Mouse (Mus musculus) cerebellum, postnatal 4 days (tissue): ENCODE results near the gene Cyp2d11.
A peak's percentile ranks its signal among the peaks of the same experiment; 100 is the strongest.
"Not testable (repeated sequence)": the region's sequence is repeated elsewhere in the genome, so short reads cannot be mapped to it uniquely, and the experiment has no call there.

Experiments
- DNase-seq, 2 experiments: peaks; one replicate each; pipeline ENCODE4 v3.0.0; 2022; ENCODE audit warnings: low spot score in 2 of 2, mixed read lengths in 1 of 2

The Cyp2d11 gene

DNA sequence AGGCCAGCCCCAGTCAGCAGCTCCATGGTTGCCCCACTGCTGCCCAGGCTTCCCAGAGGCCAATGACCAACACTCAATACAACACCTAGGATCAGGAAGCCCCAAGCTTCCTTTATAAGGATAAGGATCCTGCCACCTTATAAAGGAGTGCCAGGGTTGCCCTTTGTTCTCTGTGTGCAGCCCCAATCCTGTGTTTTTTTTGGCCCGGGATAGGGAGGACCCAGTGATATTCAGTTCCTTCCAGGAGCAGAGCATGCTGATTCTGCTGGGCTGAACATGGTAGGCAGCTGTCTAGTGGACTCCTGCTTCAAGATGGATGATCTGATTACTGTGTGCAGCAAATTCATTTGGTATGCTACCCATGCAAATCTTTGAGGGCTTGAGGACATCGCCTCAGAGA is at the start of gene Cyp2d11:
Gene Cyp2d11 (minus strand): TSS at position 101 of the 400 bp plus-strand sequence.
- DNase-seq = not testable (repeated sequence)

DNA sequence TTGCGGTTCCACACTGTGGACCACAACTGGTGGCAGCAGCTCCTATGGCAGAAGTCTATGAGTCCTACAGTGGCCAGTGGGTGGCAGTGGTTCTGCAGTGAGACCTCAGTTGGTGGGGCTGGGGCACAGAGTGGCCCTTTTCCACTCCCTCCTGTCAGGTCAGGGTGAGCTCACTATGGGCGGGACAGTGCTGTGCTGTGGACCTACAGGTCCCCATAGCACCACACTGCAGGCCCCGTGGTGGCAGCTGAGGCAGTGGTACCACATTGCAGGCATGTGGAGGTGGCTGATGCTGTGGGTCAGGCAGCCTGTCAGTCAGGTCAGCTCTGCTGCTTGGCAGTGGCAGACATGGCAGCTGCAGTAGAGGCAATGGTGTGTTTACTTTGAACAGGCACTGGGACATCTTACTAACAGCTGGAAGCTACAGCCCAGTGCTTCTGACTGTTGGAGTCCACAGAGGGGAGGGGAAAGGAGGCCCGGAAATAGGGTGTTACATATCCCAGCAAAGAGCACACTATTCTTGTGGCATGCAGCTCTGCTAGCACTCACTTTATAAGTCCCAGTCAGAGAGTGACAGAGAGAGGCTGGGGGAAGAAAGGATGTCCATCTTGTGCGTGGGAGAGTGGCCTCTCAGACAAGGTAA is 44.3 kb upstream of the Cyp2d11 start:
- DNase-seq = no peak

DNA sequence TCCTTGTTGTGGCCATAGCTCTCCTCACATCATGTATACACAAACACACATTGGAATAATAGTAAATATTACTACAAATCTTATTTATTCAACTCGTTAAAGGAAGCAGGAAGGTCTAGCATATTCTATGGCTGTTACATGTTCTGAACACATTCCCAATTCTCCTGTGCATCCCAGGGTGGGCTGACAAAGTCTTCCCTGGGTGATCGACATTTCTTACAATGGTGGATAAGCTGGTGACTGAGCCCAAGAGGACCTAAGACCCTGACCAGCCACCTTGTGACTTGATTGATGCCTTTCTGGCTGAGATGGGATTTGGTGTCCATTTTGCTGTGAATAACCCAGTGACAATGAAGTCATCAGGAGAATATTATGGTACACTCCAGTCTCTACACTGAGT is 41.8 kb upstream of the Cyp2d11 start:
- DNase-seq = no peak

DNA sequence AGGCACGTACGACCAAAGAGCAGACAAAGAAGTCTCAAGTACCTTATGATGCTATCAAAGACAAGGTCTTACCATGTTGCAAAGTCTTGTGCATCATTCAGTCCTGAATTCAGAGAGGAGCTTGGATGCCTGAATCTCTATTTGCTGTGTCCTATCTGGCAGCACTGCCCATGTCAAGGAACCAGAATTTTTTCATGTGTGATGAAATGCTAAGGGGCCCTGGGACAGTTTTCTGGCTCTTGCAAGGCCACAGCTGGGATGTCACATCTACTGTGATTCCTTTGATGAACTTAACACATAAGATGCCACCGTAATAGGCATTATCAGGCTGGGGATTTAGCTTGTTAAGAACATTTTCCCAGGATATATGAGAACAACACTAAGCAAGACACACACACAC is 41.2 kb upstream of the Cyp2d11 start:
- DNase-seq = no peak

DNA sequence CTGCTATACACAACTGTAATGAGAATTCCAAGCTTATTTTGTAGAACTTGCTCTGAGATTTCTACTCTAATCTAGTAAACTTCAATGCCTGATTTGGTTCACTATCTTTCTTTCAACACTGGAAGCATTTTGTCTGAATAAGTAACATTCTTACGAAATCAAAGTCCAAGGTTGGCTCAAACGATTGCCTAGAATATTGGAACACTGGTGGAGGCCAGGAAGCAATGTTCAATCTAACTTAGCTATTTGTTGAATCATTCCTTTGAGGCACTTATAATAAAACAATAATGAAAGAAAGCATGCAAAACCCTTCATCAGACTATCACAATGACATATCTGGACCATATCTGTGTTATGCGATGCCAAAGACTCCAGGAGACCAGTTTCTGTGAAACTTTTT is 40.7 kb upstream of the Cyp2d11 start:
- DNase-seq = no peak

DNA sequence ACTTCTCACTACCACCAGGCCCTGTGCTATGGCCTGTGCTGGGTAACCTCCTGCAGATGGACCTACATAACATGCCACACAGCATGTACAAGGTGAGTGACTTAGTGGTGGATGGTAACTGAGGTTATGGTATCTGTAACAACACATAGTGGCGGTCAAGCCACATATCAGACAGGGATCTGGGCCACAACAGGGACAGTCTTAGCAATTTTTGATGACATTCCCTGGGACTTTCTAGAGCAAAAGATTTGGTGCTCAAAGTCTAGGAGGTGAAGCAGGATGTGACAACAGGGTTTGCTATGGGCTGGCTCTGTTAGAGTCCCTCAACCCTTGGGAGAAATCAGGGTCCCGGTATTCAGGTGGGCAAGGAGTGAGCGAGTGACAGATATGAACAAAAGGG is 39.8 kb upstream of the Cyp2d11 start:
- no peak for DNase-seq

DNA sequence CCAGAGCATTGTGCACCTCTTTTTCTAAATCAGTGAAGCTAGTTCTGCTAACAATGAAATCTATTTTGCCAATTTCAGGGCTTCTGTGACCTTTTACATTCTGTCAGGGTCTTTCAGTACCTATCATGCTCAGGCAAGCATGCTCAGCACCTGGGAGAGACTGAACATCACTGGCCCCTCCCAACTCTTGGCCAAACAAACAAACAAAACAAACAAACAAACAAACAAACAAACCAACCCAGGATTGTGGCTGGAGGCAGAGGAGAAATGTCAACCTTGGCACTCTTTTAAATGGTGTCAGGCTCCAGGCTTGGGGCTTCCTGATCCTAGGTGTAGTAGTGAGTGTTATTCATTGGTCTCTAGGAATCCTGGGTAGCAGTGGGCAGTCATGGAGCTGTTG is 39.3 kb upstream of the Cyp2d11 start, which contains the start of gene Cyp2d9:
Gene Cyp2d9 (plus strand): TSS at position 301 of the 400 bp plus-strand sequence.
- DNase-seq = no peak

DNA sequence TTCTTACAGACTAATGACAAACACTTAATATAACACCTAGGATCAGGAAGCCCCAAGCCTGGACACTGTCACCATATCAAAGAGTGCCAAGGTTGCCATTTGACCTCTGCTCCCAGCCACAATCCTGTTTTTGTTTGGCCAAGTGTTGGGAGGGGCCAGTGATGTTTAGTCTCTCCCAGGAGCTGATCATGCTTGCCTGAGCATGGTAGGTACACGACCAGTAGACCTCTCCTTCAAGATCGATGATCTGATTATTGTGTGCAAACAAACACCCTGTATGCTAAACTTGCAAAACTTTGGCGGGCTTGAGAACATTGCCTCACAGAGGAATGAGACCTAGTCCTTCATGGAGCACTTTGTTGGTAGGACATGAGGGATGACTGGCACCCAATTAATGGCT is 29.6 kb upstream of the Cyp2d11 start:
- DNase-seq = no peak

GRCm38 (mm10) chr15:82422935-82423334 is 29.1 kb upstream of the Cyp2d11 start:
- no peak for DNase-seq

- no peak for DNase-seq
These were observed 24.8 kb upstream of the Cyp2d11 start for GRCm38 (mm10) chr15:82418616-82419015.

DNA sequence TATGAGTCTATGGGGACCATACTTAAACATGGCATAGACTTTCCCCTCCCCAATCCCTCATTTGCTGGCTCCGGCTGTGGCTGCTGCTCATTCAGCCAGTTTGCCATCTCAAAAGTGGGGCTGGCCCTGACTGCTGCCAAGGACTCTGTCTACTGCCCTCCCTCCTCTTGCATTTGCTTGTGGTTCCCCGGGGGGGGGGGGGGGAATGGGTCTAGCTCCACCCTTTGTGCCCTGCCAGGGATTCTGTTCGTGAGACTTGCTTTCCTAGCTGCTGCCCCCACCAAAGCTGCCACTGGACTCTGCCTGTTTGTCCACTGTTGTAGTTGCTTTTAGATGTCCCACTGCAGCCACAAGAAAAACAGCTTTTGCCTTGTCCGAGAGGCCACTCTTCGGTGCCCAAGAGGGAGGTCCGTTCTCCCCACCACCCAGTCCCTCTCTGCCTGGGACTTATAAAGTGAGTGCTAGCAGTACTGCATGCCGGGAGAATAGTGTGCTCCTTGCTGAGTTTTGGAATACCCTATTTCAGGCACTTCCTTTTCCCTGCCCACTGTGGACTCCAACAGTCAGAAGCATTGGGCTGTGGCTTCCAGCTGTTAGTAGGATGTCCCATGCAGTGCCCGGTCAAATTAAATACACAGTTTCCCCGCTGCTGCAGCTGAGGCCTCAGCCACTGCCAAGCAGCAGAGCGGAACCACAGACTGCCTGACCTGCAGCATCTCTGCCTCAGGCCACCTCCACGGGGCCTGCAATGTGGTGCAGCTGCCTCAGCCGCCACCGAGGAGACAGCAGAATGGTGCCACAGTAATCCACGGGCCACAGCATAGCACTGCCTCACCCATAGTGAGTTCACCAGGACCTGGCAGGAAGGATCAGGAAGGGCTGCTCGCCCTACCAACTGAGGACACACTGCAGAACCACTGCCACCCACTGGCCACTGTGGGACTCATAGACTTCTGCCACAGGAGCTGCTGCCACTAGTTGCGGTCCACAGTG is 23.3 kb upstream of the Cyp2d11 start:
- DNase-seq = peak; percentile 58 to 78

- DNase-seq = no peak
These were observed 13.7 kb upstream of the Cyp2d11 start for GRCm38 (mm10) chr15:82407536-82407935.

DNA sequence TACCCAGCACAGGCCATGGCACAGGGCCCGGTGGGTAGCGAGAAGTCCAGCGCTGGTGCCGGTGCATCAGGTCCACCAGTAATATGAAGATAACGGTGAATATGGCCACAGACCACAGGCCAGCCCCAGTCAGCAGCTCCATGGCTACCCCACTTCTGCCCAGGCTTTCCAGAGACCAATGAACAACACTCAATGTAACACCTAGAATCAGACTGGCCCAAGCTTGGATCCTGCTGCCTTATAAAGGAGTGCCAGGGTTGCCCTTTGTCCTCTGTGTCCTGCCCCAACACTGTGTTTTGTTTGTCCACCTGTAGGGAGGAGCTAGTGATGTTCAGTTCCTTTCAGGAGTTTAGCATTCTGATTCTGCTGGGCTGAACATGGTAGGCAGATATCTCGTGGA is 13.2 kb upstream of the Cyp2d11 start, which contains the start of gene Cyp2d10:
Gene Cyp2d10 (minus strand): TSS at position 215 of the 400 bp plus-strand sequence.
- DNase-seq = no peak

DNA sequence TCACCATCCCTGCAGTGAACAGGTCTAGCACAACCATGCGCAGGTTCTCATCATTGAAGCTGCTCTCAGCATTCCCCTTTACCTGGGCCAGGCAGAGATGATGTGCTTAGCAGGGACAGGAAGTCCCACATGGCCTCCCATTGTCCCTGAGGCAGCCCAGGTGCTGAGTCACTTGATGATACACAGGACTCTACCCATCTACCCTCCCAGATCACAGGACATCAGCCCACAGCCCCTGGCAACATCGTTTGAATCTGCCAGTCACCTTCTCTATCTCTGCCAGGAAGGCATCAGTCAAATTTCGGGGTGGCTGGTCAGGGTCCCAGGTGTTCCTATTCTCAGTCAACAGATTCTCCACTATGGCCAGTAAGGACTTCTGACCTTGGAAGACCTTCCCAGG is 10.3 kb upstream of the Cyp2d11 start:
- DNase-seq = no peak

- no peak for DNase-seq
These were observed 9.8 kb upstream of the Cyp2d11 start for GRCm38 (mm10) chr15:82403606-82404005.

DNA sequence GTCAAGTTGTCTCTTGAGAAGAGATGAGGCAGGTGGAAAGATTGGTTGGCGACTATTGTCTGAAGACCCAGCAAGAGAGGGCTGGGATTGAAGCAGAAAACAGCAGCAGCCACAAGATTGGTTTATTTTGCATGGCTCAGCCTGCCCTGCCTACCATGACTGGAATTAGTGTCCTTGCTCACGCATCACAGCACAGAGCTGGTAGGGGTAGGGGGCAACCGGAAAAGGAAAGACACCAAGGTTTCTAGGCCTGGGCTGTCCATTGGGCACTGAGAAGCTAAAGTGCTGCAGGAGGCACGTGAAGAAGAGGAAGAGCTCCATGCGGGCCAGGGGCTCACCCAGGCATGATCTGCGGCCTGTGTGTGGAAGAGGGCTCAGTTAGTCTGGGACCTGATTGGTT is 8.9 kb upstream of the Cyp2d11 start:
- DNase-seq = no peak

GRCm38 (mm10) chr15:82402106-82402505 is 8.3 kb upstream of the Cyp2d11 start:
- no peak for DNase-seq

GRCm38 (mm10) chr15:82401516-82401915 is 7.7 kb upstream of the Cyp2d11 start:
- DNase-seq = no peak

GRCm38 (mm10) chr15:82395955-82396354 is 2.1 kb upstream of the Cyp2d11 start:
- not testable (repeated sequence) for DNase-seq

- not testable (repeated sequence) for DNase-seq
These were observed 3.9 kb downstream of the Cyp2d11 start for GRCm38 (mm10) chr15:82389916-82390315.

- no peak for DNase-seq
These were observed 8.1 kb downstream of the Cyp2d11 start for GRCm38 (mm10) chr15:82385729-82386128.

GRCm38 (mm10) chr15:82382441-82382840 is 11.4 kb downstream of the Cyp2d11 start:
- DNase-seq = no peak

DNA sequence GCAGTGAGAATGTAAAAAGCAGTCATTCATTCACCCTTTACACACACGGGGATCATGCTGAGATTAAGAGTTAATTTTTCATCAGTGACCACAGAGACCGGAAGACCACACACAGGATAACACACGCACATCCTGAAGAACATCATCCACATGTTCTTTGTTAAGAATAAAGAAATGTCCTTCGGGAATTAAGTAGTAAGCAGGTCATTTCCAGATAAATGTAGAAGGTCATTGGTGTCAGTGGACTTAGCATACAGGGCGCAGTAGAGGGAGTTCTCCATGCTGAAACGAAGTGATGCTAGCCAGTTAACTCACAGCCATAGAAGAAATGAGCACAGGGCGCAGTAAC is 13.1 kb downstream of the Cyp2d11 start:
- no peak for DNase-seq
